Mouse (Mus musculus) c-Kit-negative CD71-positive TER-119-positive erythroid progenitor cells, embryonic 14.5 days (primary cell): ENCODE data around the gene 2310030G06Rik.

Experiments
- DNase-seq: peaks from one replicate; pipeline ENCODE4 v3.0.0-alpha.2; 2013; ENCODE audit warnings: low read depth, low spot score

The 2310030G06Rik gene

GRCm38 (mm10) chr9:50700921-50701691, 45.2 kb downstream of the 2310030G06Rik start:
- no peak for DNase-seq

- no peak for DNase-seq
These were observed 47.6 kb downstream of the 2310030G06Rik start for GRCm38 (mm10) chr9:50698418-50699409.

- no peak for DNase-seq
These were observed 48.7 kb downstream of the 2310030G06Rik start for GRCm38 (mm10) chr9:50697706-50698041.

DNA sequence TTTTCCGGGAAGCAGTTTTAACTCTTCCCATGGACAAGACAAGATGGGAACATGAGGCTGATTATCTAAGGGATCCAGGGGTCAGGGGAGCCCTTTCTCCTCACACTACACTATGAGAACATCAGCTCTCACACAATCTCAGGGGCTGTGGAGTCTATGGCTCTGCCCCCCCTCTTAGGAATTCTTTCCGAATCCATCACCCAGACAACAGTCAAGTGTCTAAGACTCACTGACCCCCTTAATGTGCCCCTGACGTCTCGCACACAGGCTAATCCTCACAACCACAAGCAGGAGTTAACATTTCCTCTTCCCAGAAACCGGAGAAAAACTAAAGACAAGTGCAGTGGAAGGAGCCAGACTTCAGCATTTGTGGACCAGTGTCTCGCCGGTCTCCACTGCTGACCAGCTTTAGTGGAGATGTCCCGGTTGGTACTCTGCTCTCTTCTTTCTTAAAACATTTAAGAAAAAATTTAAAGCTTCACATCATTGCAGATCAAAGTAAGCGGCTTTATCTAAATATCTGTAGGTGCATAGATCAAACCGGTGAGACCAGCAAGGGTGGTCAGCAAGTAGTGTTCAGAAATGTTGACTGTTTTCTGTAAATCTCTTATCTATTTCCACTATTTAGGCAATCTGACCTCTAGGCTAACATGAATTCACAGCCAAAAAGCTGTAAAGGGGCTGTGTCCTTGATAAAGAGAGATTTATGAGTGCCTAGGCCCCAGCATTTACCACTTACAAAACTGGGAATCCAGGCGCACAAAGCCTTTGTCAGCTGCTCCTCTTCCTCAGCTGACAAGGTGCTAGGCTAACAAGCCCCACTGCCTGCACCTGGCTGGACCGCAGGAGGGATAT, 49.3 kb downstream of the 2310030G06Rik start:
- DNase-seq, result no peak

DNA sequence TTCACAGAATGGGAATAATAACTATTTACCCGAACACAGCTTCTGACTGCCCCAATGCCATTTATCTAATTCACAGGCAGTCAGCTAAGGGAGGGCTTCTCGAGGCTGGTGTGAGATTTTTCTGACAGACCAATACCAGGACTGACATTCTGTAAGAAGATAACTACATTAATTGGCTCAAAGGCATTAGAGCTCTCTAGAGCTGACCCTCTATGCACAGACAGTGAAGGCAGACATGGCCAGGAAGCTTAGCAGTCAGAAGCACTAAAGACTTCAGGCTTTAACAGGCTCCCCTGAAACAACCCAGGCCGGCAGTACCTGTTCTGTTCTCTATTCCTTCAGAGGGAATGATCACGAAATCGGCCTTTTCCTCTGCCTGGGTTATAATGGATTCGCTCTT, 51.2 kb downstream of the 2310030G06Rik start:
- DNase-seq, result no peak

DNA sequence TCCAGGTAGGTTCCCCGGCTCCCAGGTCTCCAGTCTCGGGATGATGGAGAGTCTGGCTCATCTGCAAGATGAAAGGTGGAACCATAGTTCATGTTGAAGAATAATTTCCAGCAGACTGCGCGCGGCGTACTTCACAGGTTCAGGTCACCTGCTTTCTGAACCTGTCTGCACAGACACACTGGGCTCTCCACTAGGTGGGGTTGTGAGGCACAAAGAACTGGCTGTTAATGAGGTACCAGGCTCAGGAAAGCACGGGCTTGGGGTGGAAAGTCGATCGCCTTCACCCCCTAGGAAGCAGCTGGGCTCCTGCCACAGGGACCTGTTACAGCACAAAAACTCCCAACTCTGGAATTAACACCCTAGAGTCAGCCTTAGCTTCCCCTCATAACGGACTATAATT, 52.7 kb downstream of the 2310030G06Rik start:
- DNase-seq, result no peak

GRCm38 (mm10) chr9:50692626-50693580, 53.4 kb downstream of the 2310030G06Rik start:
- no peak for DNase-seq
